Mouse (Mus musculus): ENCODE data around the gene Clstn3. TPM values are rescaled to one million over a fixed set of nuclear protein-coding genes. Genes with fewer than 3 reads are reported as not detected.
"Not testable (repeated sequence)": the region's sequence is repeated elsewhere in the genome, so short reads cannot be mapped to it uniquely, and the experiment has no call there.

The Clstn3 gene
- polyA plus RNA-seq, 1 experiment from 2014 or later, result 6.8 TPM

GRCm38 (mm10) chr6:124443338-124443737, 21.3 kb downstream of the Clstn3 start:
- Histone ChIP-seq H3K4me3 (replicated peaks) (no peak overlapping the region), H3K4me1 (no peaks in the 10 kb centered on the region), H3K9me3 (no peaks in the 10 kb centered on the region), H3K27me3 (replicated peaks) (no peaks in the 10 kb centered on the region), H3K36me3 (no peaks in the 10 kb centered on the region), H3K9ac (no peak overlapping the region), H3K4me2 (no peak overlapping the region), H3K27ac (no peak overlapping the region)
- no peak for ATAC-seq (ENCODE audit: insufficient read depth, low FRiP score, low read depth)
- WGBS, result 75% methylated on average over 2 of the region's 2 CpGs

DNA sequence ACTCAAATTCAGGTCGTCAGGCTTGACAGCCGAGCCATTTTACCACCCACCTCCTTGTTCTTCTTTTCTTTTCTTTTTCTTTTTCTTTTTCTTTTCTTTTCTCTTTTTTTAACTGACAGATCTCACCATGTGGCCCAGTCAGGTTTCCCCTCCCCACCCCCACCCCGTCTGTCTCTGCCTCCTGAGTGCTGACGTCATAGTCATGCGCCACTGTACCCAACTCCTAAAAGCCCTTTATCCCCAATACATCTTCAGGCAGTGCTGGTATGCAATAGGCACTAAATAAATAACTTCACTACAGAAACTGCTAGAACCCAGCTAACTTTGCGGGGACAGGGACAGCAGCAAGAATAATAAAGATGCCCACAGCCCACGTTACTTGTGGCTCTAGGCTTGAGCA, 28.3 kb downstream of the Clstn3 start:
- H3K4me1 ChIP-seq, result no peaks in the 10 kb centered on the region
- no peaks in the 10 kb centered on the region for H3K9me3 ChIP-seq
- H3K4me2 ChIP-seq, result no peak overlapping the region
- no peak for ATAC-seq (ENCODE audit: insufficient read depth, low FRiP score, low read depth)
- WGBS, result 83% methylated on average over 7 of the region's 7 CpGs
- H3K9ac ChIP-seq, result no peak overlapping the region
- no peak overlapping the region for H3K27ac ChIP-seq
- no peaks in the 10 kb centered on the region for H3K27me3 ChIP-seq (replicated peaks)
- no peaks in the 10 kb centered on the region for H3K36me3 ChIP-seq
- H3K4me3 ChIP-seq (replicated peaks), result no peak overlapping the region

- no peaks in the 10 kb centered on the region for H3K27me3 ChIP-seq (replicated peaks)
- no peak for ATAC-seq (ENCODE audit: insufficient read depth, low FRiP score, low read depth)
- H3K4me1 ChIP-seq, result no peaks in the 10 kb centered on the region
- H3K9ac ChIP-seq, result no peak overlapping the region
- no peak overlapping the region for H3K4me2 ChIP-seq
- no peak overlapping the region for H3K4me3 ChIP-seq (replicated peaks)
- H3K27ac ChIP-seq, result no peak overlapping the region
- H3K9me3 ChIP-seq, result no peaks in the 10 kb centered on the region
- H3K36me3 ChIP-seq, result no peaks in the 10 kb centered on the region
- 75% methylated on average over 5 of the region's 5 CpGs for WGBS
Observed at GRCm38 (mm10) chr6:124435173-124435572, 29.4 kb downstream of the Clstn3 start.

DNA sequence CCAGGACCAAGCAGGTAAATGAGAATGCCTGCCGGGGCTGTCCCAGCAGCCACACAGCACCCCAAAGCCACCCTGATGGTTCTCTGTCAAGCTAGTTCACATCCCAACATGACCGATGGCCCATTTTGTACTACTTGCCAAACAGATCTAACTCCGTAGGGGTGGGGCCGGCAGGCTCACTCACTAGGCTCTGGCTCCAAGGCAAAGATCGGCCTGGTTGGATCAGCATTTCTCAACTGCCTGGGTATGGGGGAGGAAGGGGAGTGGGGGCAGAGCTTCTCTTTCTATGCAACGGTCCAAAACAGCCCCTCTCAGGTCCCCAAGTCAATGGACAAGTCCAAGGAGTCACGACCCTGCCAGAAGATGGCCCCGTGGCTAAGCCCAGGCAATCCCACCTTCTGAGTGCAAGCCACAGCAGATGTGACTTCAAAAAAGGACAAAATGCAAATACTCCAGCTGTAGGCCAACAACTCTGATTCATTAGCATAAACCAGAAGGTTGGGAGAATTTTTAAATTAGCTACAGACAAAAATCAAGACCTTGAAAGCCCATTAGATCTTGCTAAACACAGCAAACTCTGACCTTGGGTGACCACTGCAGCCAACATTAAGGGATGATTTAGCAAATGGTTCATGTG, 30.8 kb downstream of the Clstn3 start:
- Histone ChIP-seq H3K36me3 (no peaks in the 10 kb centered on the region), H3K9me3 (no peaks in the 10 kb centered on the region), H3K9ac (no peak overlapping the region), H3K27ac (no peak overlapping the region), H3K4me2 (no peak overlapping the region), H3K27me3 (replicated peaks) (no peaks in the 10 kb centered on the region), H3K4me3 (replicated peaks) (no peak overlapping the region), H3K4me1 (no peaks in the 10 kb centered on the region)
- WGBS, result 90% methylated on average over 8 of the region's 8 CpGs
- no peak for ATAC-seq (ENCODE audit: insufficient read depth, low FRiP score, low read depth)

DNA sequence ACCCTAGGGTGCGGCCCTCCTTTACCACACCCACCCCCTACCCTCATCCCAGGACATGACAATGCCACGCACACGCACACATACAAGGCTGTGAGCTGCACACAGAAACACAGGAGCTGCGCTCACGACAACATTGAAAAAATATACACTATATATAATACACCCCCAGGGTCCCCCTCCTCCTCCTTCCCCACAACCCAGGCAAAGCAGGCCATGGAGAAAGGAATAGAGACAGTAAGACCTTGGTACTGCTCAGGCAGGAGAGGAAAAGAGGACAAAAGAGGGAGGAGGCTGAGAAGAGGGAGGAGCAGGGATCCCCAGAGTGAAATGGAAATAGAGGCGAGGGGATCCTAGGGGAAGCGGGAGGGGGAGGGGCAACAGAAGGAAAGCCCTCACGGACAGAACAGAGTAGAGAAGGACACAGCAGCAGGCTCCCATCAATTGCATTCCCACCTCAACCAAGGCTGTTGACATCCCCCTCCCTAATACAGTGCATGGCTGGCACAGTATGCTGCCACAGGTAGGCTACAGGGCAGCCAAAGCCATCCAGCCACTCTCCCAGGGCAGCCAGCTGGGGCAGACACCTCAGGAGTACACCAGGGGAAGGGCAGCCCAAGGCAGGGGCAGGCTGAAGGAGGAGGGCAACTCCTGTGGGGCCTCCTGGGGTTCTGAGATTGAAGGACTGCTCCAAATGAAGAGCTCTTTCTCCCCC, 33.7 kb downstream of the Clstn3 start:
- no peaks in the 10 kb centered on the region for H3K4me1 ChIP-seq
- 56% methylated on average over 8 of the region's 8 CpGs for WGBS
- ATAC-seq (ENCODE audit: insufficient read depth, low FRiP score, low read depth), result no peak
- no peak overlapping the region for H3K4me2 ChIP-seq
- no peak overlapping the region for H3K9ac ChIP-seq
- no peaks in the 10 kb centered on the region for H3K36me3 ChIP-seq
- H3K4me3 ChIP-seq (replicated peaks), result no peak overlapping the region
- H3K9me3 ChIP-seq, result no peaks in the 10 kb centered on the region
- no peak overlapping the region for H3K27ac ChIP-seq
- H3K27me3 ChIP-seq (replicated peaks), result no peaks in the 10 kb centered on the region

GRCm38 (mm10) chr6:124430379-124430778, 34.2 kb downstream of the Clstn3 start:
- Histone ChIP-seq H3K27ac (no peak overlapping the region), H3K9me3 (no peaks in the 10 kb centered on the region), H3K4me1 (no peaks in the 10 kb centered on the region), H3K4me3 (replicated peaks) (no peak overlapping the region), H3K36me3 (no peaks in the 10 kb centered on the region), H3K9ac (no peak overlapping the region), H3K4me2 (no peak overlapping the region), H3K27me3 (replicated peaks) (no peaks in the 10 kb centered on the region)
- WGBS, result 70% methylated on average over 3 of the region's 3 CpGs
- ATAC-seq (ENCODE audit: insufficient read depth, low FRiP score, low read depth), result no peak

DNA sequence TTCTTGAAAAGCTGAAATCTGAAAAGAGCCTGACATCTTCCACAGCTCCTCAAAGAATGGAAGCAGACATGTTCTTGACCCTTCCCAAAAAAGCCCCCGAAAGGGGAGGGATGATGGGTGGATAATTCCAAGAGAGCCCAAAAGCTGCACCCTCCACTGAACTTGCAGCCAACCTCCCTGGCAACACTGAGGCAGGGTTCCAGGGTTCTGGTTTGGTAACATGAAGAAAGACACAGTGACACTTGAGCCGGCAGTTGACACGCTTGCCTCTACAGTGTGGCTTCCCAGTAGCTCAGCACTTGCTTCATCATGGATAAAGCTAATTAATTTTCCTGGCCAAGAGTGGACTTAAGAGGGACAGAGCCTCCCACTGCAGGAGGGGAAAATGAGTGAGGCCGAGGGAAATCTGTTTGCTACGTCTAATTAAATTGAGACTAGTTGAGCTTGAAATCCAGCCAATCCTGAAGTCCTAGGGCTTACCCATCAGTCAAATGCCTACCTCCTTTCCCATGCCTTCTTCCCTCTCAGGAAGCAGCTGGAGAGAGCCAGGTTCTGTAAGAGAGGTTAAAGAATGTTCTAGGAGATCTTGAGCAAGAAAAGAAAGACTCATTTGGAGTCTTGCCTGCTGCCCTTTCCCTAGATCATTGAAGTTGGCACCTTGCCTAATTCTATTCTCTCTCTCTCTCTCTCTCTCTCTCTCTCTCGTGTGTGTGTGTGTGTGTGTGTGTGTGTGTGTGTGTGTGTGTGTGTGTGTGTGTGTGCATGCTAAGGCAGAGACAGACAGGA, 36.6 kb downstream of the Clstn3 start:
- ATAC-seq (ENCODE audit: insufficient read depth, low FRiP score, low read depth), result no peak
- no peak overlapping the region for H3K9ac ChIP-seq
- no peak overlapping the region for H3K4me3 ChIP-seq (replicated peaks)
- no peak overlapping the region for H3K4me2 ChIP-seq
- no peaks in the 10 kb centered on the region for H3K36me3 ChIP-seq
- no peak overlapping the region for H3K27ac ChIP-seq
- no peaks in the 10 kb centered on the region for H3K9me3 ChIP-seq
- 66% methylated on average over 5 of the region's 6 CpGs for WGBS
- no peaks in the 10 kb centered on the region for H3K4me1 ChIP-seq
- no peaks in the 10 kb centered on the region for H3K27me3 ChIP-seq (replicated peaks)

DNA sequence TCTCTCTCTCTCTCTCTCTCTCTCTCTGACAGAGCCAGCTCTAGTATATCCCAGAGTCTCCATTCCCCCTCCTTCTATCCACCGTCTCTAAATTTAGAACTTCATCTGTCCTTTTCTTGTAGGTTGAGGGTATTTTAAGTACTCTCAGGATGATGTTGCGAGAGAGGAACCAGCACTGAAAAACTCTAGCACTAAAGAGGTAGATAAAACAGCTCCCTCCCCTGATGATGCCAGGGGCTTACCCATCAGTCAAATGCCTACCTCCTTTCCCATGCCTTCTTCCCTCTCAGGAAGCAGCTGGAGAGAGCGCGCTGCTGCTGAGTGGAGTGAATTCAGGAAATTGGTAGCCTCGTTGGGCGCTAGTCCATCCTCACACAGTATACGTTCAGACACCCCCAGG, 37.3 kb downstream of the Clstn3 start:
- WGBS, result 79% methylated on average over 7 of the region's 7 CpGs
- no peak overlapping the region for H3K4me3 ChIP-seq (replicated peaks)

GRCm38 (mm10) chr6:124426604-124427003, 38.0 kb downstream of the Clstn3 start:
- no peak for ATAC-seq (ENCODE audit: insufficient read depth, low FRiP score, low read depth)
- 50% methylated on average over 3 of the region's 3 CpGs for WGBS
- H3K4me1 ChIP-seq, result no peaks in the 10 kb centered on the region

More for the DNA sequence above, 37.3 kb downstream of the Clstn3 start:
- Histone ChIP-seq H3K9me3 (no peaks in the 10 kb centered on the region), H3K27me3 (replicated peaks) (no peaks in the 10 kb centered on the region), H3K27ac (no peak overlapping the region), H3K9ac (no peak overlapping the region), H3K4me2 (no peak overlapping the region), H3K36me3 (no peaks in the 10 kb centered on the region), H3K4me1 (no peaks in the 10 kb centered on the region)
- no peak for ATAC-seq (ENCODE audit: insufficient read depth, low FRiP score, low read depth)

DNA sequence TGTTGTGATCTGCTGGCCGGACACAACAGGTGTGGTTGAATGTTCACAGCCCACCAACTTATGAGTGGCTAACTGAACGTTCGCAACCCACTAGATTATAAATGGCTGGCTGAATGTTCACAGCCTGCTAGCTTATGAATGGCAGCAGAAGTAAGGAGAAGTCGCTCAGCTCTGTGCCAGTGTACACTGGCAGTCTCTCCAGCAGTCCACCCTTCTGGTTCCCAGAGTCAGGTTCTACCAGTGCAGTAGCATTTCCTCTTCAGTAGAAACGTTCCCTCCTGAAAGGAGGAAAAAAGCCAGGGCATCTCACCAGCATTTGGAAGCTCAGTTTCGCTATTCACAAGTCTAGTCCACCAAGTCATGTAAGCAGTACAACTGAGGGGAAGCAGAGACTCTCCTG, 39.1 kb downstream of the Clstn3 start:
- Histone ChIP-seq H3K4me2 (no peak overlapping the region), H3K9ac (no peak overlapping the region), H3K36me3 (no peaks in the 10 kb centered on the region), H3K4me3 (replicated peaks) (no peak overlapping the region), H3K4me1 (no peaks in the 10 kb centered on the region), H3K9me3 (no peaks in the 10 kb centered on the region), H3K27ac (no peak overlapping the region), H3K27me3 (replicated peaks) (no peaks in the 10 kb centered on the region)
- WGBS, result 65% methylated on average over 6 of the region's 6 CpGs
- ATAC-seq (ENCODE audit: insufficient read depth, low FRiP score, low read depth), result no peak

More at GRCm38 (mm10) chr6:124426604-124427003, 38.0 kb downstream of the Clstn3 start:
- no peak overlapping the region for H3K27ac ChIP-seq
- no peaks in the 10 kb centered on the region for H3K27me3 ChIP-seq (replicated peaks)
- no peak overlapping the region for H3K4me2 ChIP-seq
- no peaks in the 10 kb centered on the region for H3K36me3 ChIP-seq
- no peaks in the 10 kb centered on the region for H3K9me3 ChIP-seq
- H3K4me3 ChIP-seq (replicated peaks), result no peak overlapping the region
- H3K9ac ChIP-seq, result no peak overlapping the region

DNA sequence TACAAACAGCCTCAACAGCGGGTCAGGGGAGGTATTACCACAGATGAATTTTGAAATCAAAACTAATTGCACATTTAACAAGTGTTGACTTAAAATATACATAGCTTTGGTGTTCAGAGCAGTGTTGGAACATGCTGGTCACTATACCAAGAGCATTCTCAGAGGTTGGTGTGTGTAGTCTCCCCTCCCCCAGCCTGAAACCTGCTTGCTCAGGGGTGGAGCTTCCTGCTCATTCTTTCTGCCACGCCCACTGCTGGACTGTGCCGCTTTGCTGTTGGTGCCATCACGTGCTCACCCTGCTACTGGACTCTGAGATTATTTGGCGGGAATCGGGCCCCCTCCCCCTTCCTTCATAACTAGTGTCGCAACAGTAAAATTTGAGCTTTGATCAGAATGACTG, 39.6 kb downstream of the Clstn3 start:
- WGBS, result 45% methylated on average over 7 of the region's 7 CpGs
- H3K4me1 ChIP-seq; H3K9ac ChIP-seq; H3K9me3 ChIP-seq; H3K4me2 ChIP-seq; H3K27me3 ChIP-seq (replicated peaks); H3K4me3 ChIP-seq (replicated peaks); H3K27ac ChIP-seq; H3K36me3 ChIP-seq: not testable (repeated sequence)
- peak; percentile 61; the same call in 1 of the 2 replicates for ATAC-seq (ENCODE audit: insufficient read depth, low FRiP score, low read depth)

- H3K36me3 ChIP-seq, result no peaks in the 10 kb centered on the region
- H3K4me1 ChIP-seq, result no peaks in the 10 kb centered on the region
- H3K9ac ChIP-seq, result no peak overlapping the region
- no peak overlapping the region for H3K27ac ChIP-seq
- H3K4me3 ChIP-seq (replicated peaks), result no peak overlapping the region
- 23% methylated on average over 1 of the region's 1 CpGs for WGBS
- no peaks in the 10 kb centered on the region for H3K27me3 ChIP-seq (replicated peaks)
- H3K9me3 ChIP-seq, result no peaks in the 10 kb centered on the region
- H3K4me2 ChIP-seq, result no peak overlapping the region
- ATAC-seq (ENCODE audit: insufficient read depth, low FRiP score, low read depth), result peak; percentile 72
Observed at GRCm38 (mm10) chr6:124424068-124424498, 40.5 kb downstream of the Clstn3 start.

Data from stomach, embryonic 15.5 days (tissue).